Mouse (Mus musculus): ENCODE measurements at regions not wholly inside any gene's neighbourhood (a gene's known extent, or its start where the extent isn't known, plus 50 kb on each side); places are given as distances from the start of the nearest gene placed in this dataset.

- Histone ChIP-seq H3K4me2 (ENCODE audit: low read depth, severe bottlenecking) (no peak overlapping the region), H3K27ac (replicated peaks; ENCODE audit: low read depth, low read length) (no peak overlapping the region), H3K4me3 (ENCODE audit: low read depth, low read length) (no peak overlapping the region), H3K9ac (ENCODE audit: low read length) (no peak overlapping the region), H3K4me1 (ENCODE audit: control insufficient read depth, insufficient read depth, low read length) (no peaks in the 10 kb centered on the region), H3K36me3 (ENCODE audit: control insufficient read depth, insufficient read depth, low read length) (no peaks in the 10 kb centered on the region), H3K27me3 (ENCODE audit: control insufficient read depth, insufficient read depth, low read length) (no peaks in the 10 kb centered on the region), H3K9me3 (ENCODE audit: control insufficient read depth, low read length) (no peaks in the 10 kb centered on the region)
- DNase-seq (ENCODE audit: low spot score), result no peak
- WGBS, result 66% methylated on average over 8 of the region's 8 CpGs
- ATAC-seq (ENCODE audit: insufficient number of reproducible peaks, low FRiP score, low TSS enrichment, low read depth), result no peak
These were observed 360.0 kb upstream of the Etaa1 start for GRCm38 (mm10) chr11:18313510-18314301.

GRCm38 (mm10) chr11:18296194-18297125, 342.8 kb upstream of the Etaa1 start:
- Histone ChIP-seq H3K27me3 (ENCODE audit: control insufficient read depth, insufficient read depth, low read length) (no peaks in the 10 kb centered on the region), H3K27ac (replicated peaks; ENCODE audit: low read depth, low read length) (no peak overlapping the region), H3K4me2 (ENCODE audit: low read depth, severe bottlenecking) (no peak overlapping the region), H3K4me3 (ENCODE audit: low read depth, low read length) (no peak overlapping the region), H3K36me3 (ENCODE audit: control insufficient read depth, insufficient read depth, low read length) (no peaks in the 10 kb centered on the region), H3K9ac (ENCODE audit: low read length) (no peak overlapping the region), H3K4me1 (ENCODE audit: control insufficient read depth, insufficient read depth, low read length) (no peaks in the 10 kb centered on the region), H3K9me3 (ENCODE audit: control insufficient read depth, low read length) (no peaks in the 10 kb centered on the region)
- ATAC-seq (ENCODE audit: insufficient number of reproducible peaks, low FRiP score, low TSS enrichment, low read depth) (no peak), DNase-seq (ENCODE audit: low spot score) (no peak)
- 79% methylated on average over 2 of the region's 2 CpGs for WGBS

- no peak overlapping the region for H3K4me3 ChIP-seq (ENCODE audit: low read depth, low read length)
- 55% methylated on average over 2 of the region's 2 CpGs for WGBS
- H3K9me3 ChIP-seq (ENCODE audit: control insufficient read depth, low read length), result no peaks in the 10 kb centered on the region
- no peaks in the 10 kb centered on the region for H3K36me3 ChIP-seq (ENCODE audit: control insufficient read depth, insufficient read depth, low read length)
- no peak overlapping the region for H3K9ac ChIP-seq (ENCODE audit: low read length)
- DNase-seq (ENCODE audit: low spot score) (no peak), ATAC-seq (ENCODE audit: insufficient number of reproducible peaks, low FRiP score, low TSS enrichment, low read depth) (no peak)
- no peaks in the 10 kb centered on the region for H3K4me1 ChIP-seq (ENCODE audit: control insufficient read depth, insufficient read depth, low read length)
- no peaks in the 10 kb centered on the region for H3K27me3 ChIP-seq (ENCODE audit: control insufficient read depth, insufficient read depth, low read length)
- no peak overlapping the region for H3K4me2 ChIP-seq (ENCODE audit: low read depth, severe bottlenecking)
- H3K27ac ChIP-seq (replicated peaks; ENCODE audit: low read depth, low read length), result no peak overlapping the region
These were observed 325.0 kb upstream of the Etaa1 start for GRCm38 (mm10) chr11:18278585-18279136.

GRCm38 (mm10) chr11:18272392-18272791, 318.7 kb upstream of the Etaa1 start:
- no peak for ATAC-seq (ENCODE audit: insufficient number of reproducible peaks, low FRiP score, low TSS enrichment, low read depth)
- no peak for DNase-seq (ENCODE audit: low spot score)
- no peaks in the 10 kb centered on the region for H3K36me3 ChIP-seq (ENCODE audit: control insufficient read depth, insufficient read depth, low read length)
- H3K9ac ChIP-seq (ENCODE audit: low read length), result no peak overlapping the region
- H3K9me3 ChIP-seq (ENCODE audit: control insufficient read depth, low read length), result no peaks in the 10 kb centered on the region
- 90% methylated on average over 1 of the region's 1 CpGs for WGBS
- no peak overlapping the region for H3K27ac ChIP-seq (replicated peaks; ENCODE audit: low read depth, low read length)
- H3K27me3 ChIP-seq (ENCODE audit: control insufficient read depth, insufficient read depth, low read length), result no peaks in the 10 kb centered on the region
- H3K4me1 ChIP-seq (ENCODE audit: control insufficient read depth, insufficient read depth, low read length), result no peaks in the 10 kb centered on the region
- no peak overlapping the region for H3K4me3 ChIP-seq (ENCODE audit: low read depth, low read length)
- no peak overlapping the region for H3K4me2 ChIP-seq (ENCODE audit: low read depth, severe bottlenecking)

GRCm38 (mm10) chr11:18266161-18266560, 312.5 kb upstream of the Etaa1 start:
- H3K4me3 ChIP-seq (ENCODE audit: low read depth, low read length), result no peak overlapping the region
- H3K4me1 ChIP-seq (ENCODE audit: control insufficient read depth, insufficient read depth, low read length), result no peaks in the 10 kb centered on the region
- H3K27me3 ChIP-seq (ENCODE audit: control insufficient read depth, insufficient read depth, low read length), result no peaks in the 10 kb centered on the region
- ATAC-seq (ENCODE audit: insufficient number of reproducible peaks, low FRiP score, low TSS enrichment, low read depth), result no peak
- no peak overlapping the region for H3K4me2 ChIP-seq (ENCODE audit: low read depth, severe bottlenecking)
- H3K9me3 ChIP-seq (ENCODE audit: control insufficient read depth, low read length), result no peaks in the 10 kb centered on the region
- no peaks in the 10 kb centered on the region for H3K36me3 ChIP-seq (ENCODE audit: control insufficient read depth, insufficient read depth, low read length)
- H3K27ac ChIP-seq (replicated peaks; ENCODE audit: low read depth, low read length), result no peak overlapping the region
- DNase-seq (ENCODE audit: low spot score), result no peak
- WGBS, result 81% methylated on average over 2 of the region's 2 CpGs
- no peak overlapping the region for H3K9ac ChIP-seq (ENCODE audit: low read length)

GRCm38 (mm10) chr11:18262901-18263300, 309.2 kb upstream of the Etaa1 start:
- H3K4me1 ChIP-seq (ENCODE audit: control insufficient read depth, insufficient read depth, low read length), result no peaks in the 10 kb centered on the region
- no peaks in the 10 kb centered on the region for H3K27me3 ChIP-seq (ENCODE audit: control insufficient read depth, insufficient read depth, low read length)
- 66% methylated on average over 1 of the region's 1 CpGs for WGBS
- H3K4me2 ChIP-seq (ENCODE audit: low read depth, severe bottlenecking), result no peak overlapping the region
- DNase-seq (ENCODE audit: low spot score) (no peak), ATAC-seq (ENCODE audit: insufficient number of reproducible peaks, low FRiP score, low TSS enrichment, low read depth) (no peak)
- no peaks in the 10 kb centered on the region for H3K36me3 ChIP-seq (ENCODE audit: control insufficient read depth, insufficient read depth, low read length)
- no peak overlapping the region for H3K9ac ChIP-seq (ENCODE audit: low read length)
- no peak overlapping the region for H3K4me3 ChIP-seq (ENCODE audit: low read depth, low read length)
- H3K27ac ChIP-seq (replicated peaks; ENCODE audit: low read depth, low read length), result no peak overlapping the region
- no peaks in the 10 kb centered on the region for H3K9me3 ChIP-seq (ENCODE audit: control insufficient read depth, low read length)

- Histone ChIP-seq H3K27me3 (ENCODE audit: control insufficient read depth, insufficient read depth, low read length) (no peaks in the 10 kb centered on the region), H3K36me3 (ENCODE audit: control insufficient read depth, insufficient read depth, low read length) (no peaks in the 10 kb centered on the region), H3K4me2 (ENCODE audit: low read depth, severe bottlenecking) (no peak overlapping the region), H3K4me1 (ENCODE audit: control insufficient read depth, insufficient read depth, low read length) (no peaks in the 10 kb centered on the region), H3K4me3 (ENCODE audit: low read depth, low read length) (no peak overlapping the region), H3K9ac (ENCODE audit: low read length) (no peak overlapping the region), H3K9me3 (ENCODE audit: control insufficient read depth, low read length) (no peaks in the 10 kb centered on the region), H3K27ac (replicated peaks; ENCODE audit: low read depth, low read length) (no peak overlapping the region)
- ATAC-seq (ENCODE audit: insufficient number of reproducible peaks, low FRiP score, low TSS enrichment, low read depth), result no peak
- WGBS, result 35% methylated on average over 4 of the region's 4 CpGs
- DNase-seq (ENCODE audit: low spot score), result no peak
These were observed 295.6 kb upstream of the Etaa1 start for GRCm38 (mm10) chr11:18249236-18249635.

- no peak overlapping the region for H3K27ac ChIP-seq (replicated peaks; ENCODE audit: low read depth, low read length)
- 82% methylated on average over 4 of the region's 4 CpGs for WGBS
- H3K27me3 ChIP-seq (ENCODE audit: control insufficient read depth, insufficient read depth, low read length), result no peaks in the 10 kb centered on the region
- no peak for ATAC-seq (ENCODE audit: insufficient number of reproducible peaks, low FRiP score, low TSS enrichment, low read depth)
- no peak overlapping the region for H3K4me2 ChIP-seq (ENCODE audit: low read depth, severe bottlenecking)
- no peak overlapping the region for H3K9ac ChIP-seq (ENCODE audit: low read length)
- H3K4me3 ChIP-seq (ENCODE audit: low read depth, low read length), result no peak overlapping the region
- DNase-seq (ENCODE audit: low spot score), result no peak
- no peaks in the 10 kb centered on the region for H3K4me1 ChIP-seq (ENCODE audit: control insufficient read depth, insufficient read depth, low read length)
- no peaks in the 10 kb centered on the region for H3K9me3 ChIP-seq (ENCODE audit: control insufficient read depth, low read length)
- H3K36me3 ChIP-seq (ENCODE audit: control insufficient read depth, insufficient read depth, low read length), result no peaks in the 10 kb centered on the region
These were observed 263.1 kb upstream of the Etaa1 start for GRCm38 (mm10) chr11:18216762-18217161.

Data from limb, embryonic 11.5 days (tissue).